Mouse (Mus musculus) cortical plate, adult 2 months (tissue): ENCODE data around the gene Trpm5.

Experiments used
- CTCF ChIP-seq: fragments of 200-500 bp; IDR thresholded peaks from 2 replicates; pipeline ENCODE4 v1.5.1; 2011; ENCODE audit warnings: mild to moderate bottlenecking, control low read depth, low read length; ENCODE audit not compliant: insufficient read depth; ENCODE audit errors: extremely low read depth
- POLR2A ChIP-seq: fragments of 200-500 bp; IDR thresholded peaks from 2 replicates; pipeline ENCODE4 v1.6.1; 2011; ENCODE audit warnings: mild to moderate bottlenecking, low read length, control low read depth; ENCODE audit not compliant: insufficient read depth; ENCODE audit errors: extremely low read depth

DNA sequence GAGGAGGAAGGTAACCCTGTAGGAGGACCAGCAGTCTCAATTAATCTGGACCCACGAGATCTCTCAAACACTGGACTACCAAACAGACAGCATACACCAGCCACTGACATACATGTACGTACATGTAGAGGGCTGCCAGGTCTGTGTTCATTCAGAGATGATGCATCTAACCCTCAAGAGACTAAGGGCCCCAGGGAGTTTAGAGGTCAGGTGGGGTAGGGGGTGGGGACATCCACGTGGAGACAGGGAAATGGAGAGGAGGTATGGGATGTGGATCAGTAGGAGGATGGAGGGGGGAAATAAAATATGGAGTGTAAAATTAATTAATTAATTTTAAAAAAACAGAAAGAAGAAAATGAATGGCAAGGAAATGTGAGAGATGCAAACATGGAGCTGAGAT lies 57.7 kb downstream of the Trpm5 start:
- TF ChIP-seq POLR2A (no peak), CTCF (no peak)
